Mouse (Mus musculus) heart, embryonic 11.5 days (tissue): ENCODE results near the gene Map1lc3b. TPM values are rescaled to one million over a fixed set of nuclear protein-coding genes. Genes with fewer than 3 reads are reported as not detected.
"Not testable (repeated sequence)": the region's sequence is repeated elsewhere in the genome, so short reads cannot be mapped to it uniquely, and the experiment has no call there.

Experiments
- ATAC-seq: fragments of 200-750 bp; cut with Nextera tagmentation; replicated peaks from 2 replicates; pipeline ENCODE4 v1.8.0; 2017; ENCODE audit warnings: moderate library complexity; ENCODE audit not compliant: insufficient number of reproducible peaks, low FRiP score, low TSS enrichment
- H3K27ac ChIP-seq: fragments of 300-500 bp; sonication (generic); 2 replicates; pipeline ENCODE4 v1.5.1; 2014; ENCODE audit warnings: mild to moderate bottlenecking, low read depth, low read length
- H3K27me3 ChIP-seq: fragments of 300-500 bp; sonication (generic); 2 replicates; pipeline ENCODE4 v1.6.1; 2014; ENCODE audit warnings: mild to moderate bottlenecking, low read length, mixed read lengths; ENCODE audit not compliant: control insufficient read depth, insufficient read depth
- H3K36me3 ChIP-seq: fragments of 300-500 bp; sonication (generic); 2 replicates; pipeline ENCODE4 v1.6.1; 2014; ENCODE audit warnings: mild to moderate bottlenecking, low read length, moderate library complexity, mixed read lengths; ENCODE audit not compliant: control insufficient read depth, insufficient read depth
- H3K4me1 ChIP-seq: fragments of 300-500 bp; sonication (generic); 2 replicates; pipeline ENCODE4 v1.6.1; 2014; ENCODE audit warnings: low read length; ENCODE audit not compliant: control insufficient read depth, insufficient read depth
- H3K4me2 ChIP-seq: fragments of 300-500 bp; sonication (generic); 2 replicates; pipeline ENCODE4 v1.6.1; 2014; ENCODE audit warnings: mild to moderate bottlenecking, moderate library complexity
- H3K4me3 ChIP-seq: fragments of 300-500 bp; sonication (generic); 2 replicates; pipeline ENCODE4 v1.5.1; 2014; ENCODE audit warnings: low read depth, low read length
- H3K9ac ChIP-seq: fragments of 300-500 bp; sonication (generic); 2 replicates; pipeline ENCODE4 v1.6.1; 2014; ENCODE audit warnings: mild to moderate bottlenecking, low read depth, low read length, moderate library complexity
- H3K9me3 ChIP-seq: fragments of 300-500 bp; sonication (generic); replicated peaks from 2 replicates; pipeline ENCODE4 v1.6.1; 2016; ENCODE audit warnings: low read length; ENCODE audit not compliant: control insufficient read depth
- WGBS: fragments of 180-500 bp; shearing (Covaris S2); extraction: QIAGEN DNeasy Blood & Tissue Kit; methylation state at CpG from one replicate; pipeline ENCODE4 v1.1.7; 2014; ENCODE audit not compliant: insufficient replicate concordance; 5-methylcytosine and 5-hydroxymethylcytosine counted together
- polyA plus RNA-seq: library from polyadenylated mRNA; unstranded; fragments of >200 nt; fragmentation: Nextera tagmentation; extraction: Ambion mirVana; gene quantifications from 2 replicates; pipeline ENCODE4 v1.2.1, GENCODE M21; 2014

Gene Map1lc3b
- polyA plus RNA-seq, 1 experiment from 2014 or later = 186 TPM

GRCm38 (mm10) chr8:121593293-121593692 is 3.1 kb downstream of the Map1lc3b start:
- ATAC-seq = no peak
- 89% methylated on average over 5 of the region's 5 CpGs for WGBS
- H3K27ac ChIP-seq = no peak overlapping the region
- H3K4me2 ChIP-seq = no peak overlapping the region
- H3K9ac ChIP-seq = no peak overlapping the region
- peaks cover 15% of the 10 kb centered on the region for H3K36me3 ChIP-seq
- H3K4me1 ChIP-seq = peaks cover 13% of the 10 kb centered on the region
- H3K27me3 ChIP-seq = no peaks in the 10 kb centered on the region
- no peak overlapping the region for H3K4me3 ChIP-seq
- H3K9me3 ChIP-seq = no peaks in the 10 kb centered on the region

DNA sequence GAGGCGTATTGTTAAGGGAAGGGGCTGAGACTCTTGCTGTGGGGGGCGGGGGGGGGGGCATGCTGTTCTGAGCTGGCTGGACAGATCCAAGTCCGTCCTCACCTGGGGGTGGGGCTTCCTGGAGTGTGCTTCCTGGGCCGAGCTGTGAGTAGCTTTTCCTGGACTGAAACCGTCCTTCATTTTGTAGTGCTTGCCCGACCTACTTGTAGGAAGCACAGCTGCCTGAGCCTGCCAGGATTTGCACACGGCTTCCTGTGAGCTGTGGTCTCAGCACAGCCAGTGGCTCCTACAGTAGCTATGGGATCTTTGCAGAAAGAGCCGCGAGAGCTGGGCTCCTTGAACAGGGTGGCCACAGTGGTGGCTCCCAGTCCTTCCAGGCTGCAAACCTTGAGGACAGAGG is 3.8 kb downstream of the Map1lc3b start:
- Histone ChIP-seq H3K27me3 (no peaks in the 10 kb centered on the region), H3K9ac (no peak overlapping the region), H3K36me3 (peaks cover 15% of the 10 kb centered on the region), H3K4me2 (no peak overlapping the region), H3K4me3 (no peak overlapping the region), H3K27ac (no peak overlapping the region), H3K9me3 (no peaks in the 10 kb centered on the region), H3K4me1 (peaks cover 13% of the 10 kb centered on the region)
- no peak for ATAC-seq
- WGBS = 77% methylated on average over 9 of the region's 9 CpGs

DNA sequence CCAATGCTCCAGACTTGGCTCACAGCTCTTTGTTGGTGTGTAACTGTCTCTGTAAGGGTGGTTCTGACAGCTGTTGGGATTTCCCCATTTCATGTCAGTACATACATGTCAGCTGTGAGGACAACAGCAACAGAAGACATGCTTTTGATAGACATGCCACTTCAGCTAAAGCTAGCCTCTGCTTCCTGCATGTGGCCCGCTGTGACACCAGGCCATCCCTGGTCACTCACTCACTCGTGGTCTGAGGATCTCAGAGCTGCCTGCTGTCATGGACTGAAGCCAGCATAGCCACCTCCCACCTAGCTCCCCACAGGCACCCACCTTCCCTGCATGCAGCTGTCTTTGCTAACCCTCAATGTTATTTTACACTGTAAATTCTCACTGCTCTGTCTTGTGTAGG is 7.3 kb downstream of the Map1lc3b start:
- H3K27ac ChIP-seq, H3K9ac ChIP-seq, H3K4me3 ChIP-seq, H3K4me1 ChIP-seq, ATAC-seq, H3K9me3 ChIP-seq, H3K27me3 ChIP-seq, H3K4me2 ChIP-seq: not testable (repeated sequence)
- peaks cover 22% of the 10 kb centered on the region for H3K36me3 ChIP-seq
- 77% methylated on average over 2 of the region's 2 CpGs for WGBS

- Histone ChIP-seq H3K9ac (no peak overlapping the region), H3K4me2 (no peak overlapping the region), H3K27me3 (no peaks in the 10 kb centered on the region), H3K9me3 (no peaks in the 10 kb centered on the region), H3K36me3 (peaks cover 22% of the 10 kb centered on the region), H3K27ac (no peak overlapping the region), H3K4me3 (no peak overlapping the region), H3K4me1 (peaks cover 2% of the 10 kb centered on the region; the same call in 1 of the 2 replicates)
- WGBS = 87% methylated on average over 7 of the region's 7 CpGs
- ATAC-seq = no peak
Measured at GRCm38 (mm10) chr8:121598190-121598589, 8.0 kb downstream of the Map1lc3b start.

DNA sequence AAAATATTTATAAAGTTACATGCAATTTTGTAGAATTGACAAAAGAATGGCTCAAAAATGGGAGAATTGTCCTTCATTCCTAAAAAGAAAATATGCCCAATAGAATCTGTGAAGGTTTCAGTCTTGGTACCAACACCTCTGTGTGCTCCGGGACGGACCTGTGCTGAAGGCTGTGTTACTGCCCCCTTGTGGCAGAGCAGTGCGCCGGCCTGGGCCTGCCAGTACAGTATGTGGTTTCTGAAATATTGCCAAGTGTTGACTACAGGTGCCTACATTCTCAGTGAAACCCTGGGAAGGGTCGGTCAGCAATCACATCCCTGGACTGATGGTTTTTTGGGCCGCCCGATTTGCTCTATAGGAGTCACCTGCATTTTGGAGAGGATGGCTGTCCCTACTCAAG is 8.7 kb downstream of the Map1lc3b start:
- Histone ChIP-seq H3K27ac (no peak overlapping the region), H3K4me2 (no peak overlapping the region), H3K27me3 (no peaks in the 10 kb centered on the region), H3K9me3 (no peaks in the 10 kb centered on the region), H3K9ac (no peak overlapping the region), H3K4me3 (no peak overlapping the region), H3K36me3 (peaks cover 24% of the 10 kb centered on the region), H3K4me1 (peaks cover 2% of the 10 kb centered on the region; the same call in 1 of the 2 replicates)
- peak; percentile 67; the same call in 1 of the 2 replicates for ATAC-seq
- 30% methylated on average over 7 of the region's 7 CpGs for WGBS

DNA sequence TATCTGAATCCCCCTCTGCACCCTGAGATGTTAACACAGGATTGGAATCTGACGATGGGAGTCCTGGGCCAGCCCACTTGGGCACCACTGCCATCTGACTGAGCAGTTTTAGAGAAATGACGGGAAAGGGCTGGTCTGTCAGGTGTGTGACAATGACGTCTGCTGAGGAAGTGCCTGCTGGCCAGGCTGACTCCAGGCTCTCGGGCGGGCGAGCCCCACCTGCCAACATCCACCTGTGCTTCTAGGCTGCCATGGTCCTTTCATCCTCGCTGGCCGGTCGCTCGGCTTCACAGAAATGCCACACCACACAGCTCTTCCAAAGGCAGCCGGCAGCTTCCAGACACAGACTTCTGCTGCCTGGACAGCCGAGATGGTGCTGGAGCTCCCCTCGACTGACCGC is 9.7 kb downstream of the Map1lc3b start:
- Histone ChIP-seq H3K27ac (no peak overlapping the region), H3K4me3 (no peak overlapping the region), H3K27me3 (no peaks in the 10 kb centered on the region), H3K9me3 (no peaks in the 10 kb centered on the region), H3K9ac (no peak overlapping the region), H3K4me1 (peaks cover 2% of the 10 kb centered on the region; the same call in 1 of the 2 replicates), H3K36me3 (peaks cover 32% of the 10 kb centered on the region), H3K4me2 (no peak overlapping the region)
- 83% methylated on average over 14 of the region's 14 CpGs for WGBS
- ATAC-seq = no peak

- no peaks in the 10 kb centered on the region for H3K9me3 ChIP-seq
- WGBS = 90% methylated on average over 12 of the region's 12 CpGs
- H3K4me1 ChIP-seq = peaks cover 2% of the 10 kb centered on the region; the same call in 1 of the 2 replicates
- H3K4me3 ChIP-seq = no peak overlapping the region
- H3K9ac ChIP-seq = no peak overlapping the region
- H3K36me3 ChIP-seq = peaks cover 31% of the 10 kb centered on the region
- H3K27me3 ChIP-seq = no peaks in the 10 kb centered on the region
- no peak overlapping the region for H3K27ac ChIP-seq
- H3K4me2 ChIP-seq = no peak overlapping the region
- ATAC-seq = no peak
Measured at GRCm38 (mm10) chr8:121602411-121602810, 12.2 kb downstream of the Map1lc3b start.

- no peak overlapping the region for H3K4me2 ChIP-seq
- H3K9me3 ChIP-seq = no peaks in the 10 kb centered on the region
- no peaks in the 10 kb centered on the region for H3K27me3 ChIP-seq
- no peak overlapping the region for H3K4me3 ChIP-seq
- H3K27ac ChIP-seq = no peak overlapping the region
- H3K9ac ChIP-seq = no peak overlapping the region
- peaks cover 2% of the 10 kb centered on the region; the same call in 1 of the 2 replicates for H3K4me1 ChIP-seq
- WGBS = 21% methylated on average over 3 of the region's 3 CpGs
- H3K36me3 ChIP-seq = peaks cover 31% of the 10 kb centered on the region
- no peak for ATAC-seq
Measured at GRCm38 (mm10) chr8:121602860-121603259, 12.7 kb downstream of the Map1lc3b start.

DNA sequence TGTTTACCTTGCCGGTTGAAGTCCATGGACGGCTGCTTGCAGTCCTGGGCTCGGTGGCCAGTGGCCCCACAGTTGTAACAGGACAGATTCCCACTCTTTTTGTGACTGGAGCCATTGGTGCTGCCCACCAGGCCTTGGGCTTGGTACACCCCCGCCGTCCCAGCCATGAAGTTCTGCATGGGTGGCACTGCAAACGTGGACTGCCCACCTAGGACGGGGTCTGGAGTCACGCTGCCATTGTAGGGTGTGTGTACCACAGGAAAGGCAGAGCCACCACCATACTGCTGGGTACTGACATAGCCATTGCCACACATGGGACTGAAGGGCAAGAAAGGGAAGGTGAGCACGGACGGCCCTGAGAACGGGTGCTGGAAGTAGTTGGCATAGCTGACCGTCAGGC is 13.6 kb downstream of the Map1lc3b start:
- Histone ChIP-seq H3K27ac (no peak overlapping the region), H3K9ac (no peak overlapping the region), H3K4me1 (peaks cover 2% of the 10 kb centered on the region; the same call in 1 of the 2 replicates), H3K4me3 (no peak overlapping the region), H3K36me3 (peaks cover 36% of the 10 kb centered on the region), H3K27me3 (no peaks in the 10 kb centered on the region), H3K9me3 (no peaks in the 10 kb centered on the region), H3K4me2 (no peak overlapping the region)
- ATAC-seq = no peak
- WGBS = 95% methylated on average over 12 of the region's 12 CpGs
